Mouse (Mus musculus) intestine, embryonic 16.5 days (tissue): Measurements from ENCODE around the gene Hist1h3a. TPM values are rescaled to one million over a fixed set of nuclear protein-coding genes. Genes with fewer than 3 reads are reported as not detected.
"Not testable (repeated sequence)": the region's sequence is repeated elsewhere in the genome, so short reads cannot be mapped to it uniquely, and the experiment has no call there.

Experiments used
- ATAC-seq: fragments of 200-750 bp; cut with Nextera tagmentation; 2 replicates; pipeline ENCODE4 v1.8.0; 2017; ENCODE audit warnings: moderate TSS enrichment, moderate library complexity
- H3K27ac ChIP-seq: fragments of 300-500 bp; sonication (generic); 2 replicates; pipeline ENCODE4 v1.5.1; 2014; ENCODE audit warnings: mild to moderate bottlenecking, low read length
- H3K27me3 ChIP-seq: fragments of 300-500 bp; sonication (generic); replicated peaks from 2 replicates; pipeline ENCODE4 v1.6.1; 2014; ENCODE audit warnings: low read length, control low read depth, mixed read lengths; ENCODE audit not compliant: control insufficient read depth, insufficient read depth
- H3K36me3 ChIP-seq: fragments of 300-500 bp; sonication (generic); 2 replicates; pipeline ENCODE4 v1.6.1; 2014; ENCODE audit warnings: low read length, control low read depth; ENCODE audit not compliant: control insufficient read depth, insufficient read depth
- H3K4me1 ChIP-seq: fragments of 300-500 bp; sonication (generic); 2 replicates; pipeline ENCODE4 v1.6.1; 2014; ENCODE audit warnings: low read length, control low read depth, mixed read lengths; ENCODE audit not compliant: control insufficient read depth, insufficient read depth
- H3K4me2 ChIP-seq: fragments of 300-500 bp; sonication (generic); 2 replicates; pipeline ENCODE4 v1.6.1; 2014; ENCODE audit warnings: low read depth, low read length, control low read depth
- H3K4me3 ChIP-seq: fragments of 300-500 bp; sonication (generic); 2 replicates; pipeline ENCODE4 v1.5.1; 2014; ENCODE audit warnings: mild to moderate bottlenecking, low read length
- H3K9ac ChIP-seq: fragments of 300-500 bp; sonication (generic); 2 replicates; pipeline ENCODE4 v1.6.1; 2014; ENCODE audit warnings: low read depth, low read length
- H3K9me3 ChIP-seq: fragments of 300-500 bp; sonication (generic); 2 replicates; pipeline ENCODE4 v1.6.1; 2016; ENCODE audit warnings: low read length, control low read depth; ENCODE audit not compliant: control insufficient read depth
- WGBS: fragments of 180-500 bp; shearing (Covaris S2); extraction: QIAGEN DNeasy Blood & Tissue Kit; methylation state at CpG from one replicate; pipeline ENCODE4 v1.1.7; 2014; 5-methylcytosine and 5-hydroxymethylcytosine counted together
- microRNA-seq: library from miRNA; unstranded; fragments of <30 nt; microRNA quantifications from one replicate; pipeline ENCODE4, GENCODE M21; 2016
- polyA plus RNA-seq: library from polyadenylated mRNA; unstranded; fragments of >200 nt; fragmentation: Nextera tagmentation; extraction: Ambion mirVana; gene quantifications from 2 replicates; pipeline ENCODE4 v1.2.1, GENCODE M21; 2015

Hist1h3a gene
- polyA plus RNA-seq, 1 experiment from 2014 or later: 4.2 TPM

DNA sequence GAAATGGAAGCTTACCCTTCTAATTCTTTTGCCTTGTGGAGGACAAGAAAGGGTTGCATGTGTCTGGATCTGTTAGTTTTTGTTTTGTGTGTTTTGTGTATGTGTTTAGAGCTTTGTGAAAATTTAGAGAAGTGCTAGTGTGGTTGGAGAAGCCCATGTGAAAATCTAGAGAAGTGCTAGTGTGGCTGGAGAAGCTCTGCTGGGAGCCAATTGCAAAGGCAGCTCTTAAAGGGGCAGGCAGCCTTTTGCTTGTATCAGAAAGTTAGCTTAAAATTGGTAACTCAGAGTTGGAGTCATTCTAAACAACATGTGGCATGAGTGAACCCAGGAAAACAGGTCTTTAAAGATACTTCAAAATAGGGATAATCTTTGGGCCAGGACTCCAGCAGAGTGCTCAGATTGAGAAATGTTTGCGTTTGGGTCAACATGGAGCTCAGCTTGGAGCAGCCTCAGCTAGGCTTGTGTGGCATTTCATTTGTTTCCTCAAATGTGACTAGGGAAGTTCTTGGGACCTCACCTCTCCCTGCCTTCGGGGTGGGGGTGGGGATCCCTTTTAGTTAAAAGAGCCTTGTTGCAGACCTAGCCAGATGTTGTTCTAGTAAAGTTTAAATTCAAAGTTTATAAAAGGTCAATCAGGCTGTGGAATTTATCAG is 44.5 kb downstream of the Hist1h3a start:
- H3K4me2 ChIP-seq, H3K9me3 ChIP-seq, H3K4me1 ChIP-seq, H3K4me3 ChIP-seq, ATAC-seq, H3K36me3 ChIP-seq, H3K9ac ChIP-seq, H3K27me3 ChIP-seq, H3K27ac ChIP-seq: not testable (repeated sequence)
- WGBS: 16% methylated on average over 2 of the region's 2 CpGs

- Histone ChIP-seq H3K36me3 (no peaks in the 10 kb centered on the region), H3K9ac (no peak overlapping the region), H3K4me3 (no peak overlapping the region), H3K4me1 (no peaks in the 10 kb centered on the region), H3K4me2 (no peak overlapping the region), H3K27me3 (no peaks in the 10 kb centered on the region), H3K9me3 (no peaks in the 10 kb centered on the region), H3K27ac (no peak overlapping the region)
- 48% methylated on average over 11 of the region's 11 CpGs for WGBS
- ATAC-seq: no peak
These were observed 45.0 kb downstream of the Hist1h3a start for GRCm38 (mm10) chr13:23717176-23717575.

DNA sequence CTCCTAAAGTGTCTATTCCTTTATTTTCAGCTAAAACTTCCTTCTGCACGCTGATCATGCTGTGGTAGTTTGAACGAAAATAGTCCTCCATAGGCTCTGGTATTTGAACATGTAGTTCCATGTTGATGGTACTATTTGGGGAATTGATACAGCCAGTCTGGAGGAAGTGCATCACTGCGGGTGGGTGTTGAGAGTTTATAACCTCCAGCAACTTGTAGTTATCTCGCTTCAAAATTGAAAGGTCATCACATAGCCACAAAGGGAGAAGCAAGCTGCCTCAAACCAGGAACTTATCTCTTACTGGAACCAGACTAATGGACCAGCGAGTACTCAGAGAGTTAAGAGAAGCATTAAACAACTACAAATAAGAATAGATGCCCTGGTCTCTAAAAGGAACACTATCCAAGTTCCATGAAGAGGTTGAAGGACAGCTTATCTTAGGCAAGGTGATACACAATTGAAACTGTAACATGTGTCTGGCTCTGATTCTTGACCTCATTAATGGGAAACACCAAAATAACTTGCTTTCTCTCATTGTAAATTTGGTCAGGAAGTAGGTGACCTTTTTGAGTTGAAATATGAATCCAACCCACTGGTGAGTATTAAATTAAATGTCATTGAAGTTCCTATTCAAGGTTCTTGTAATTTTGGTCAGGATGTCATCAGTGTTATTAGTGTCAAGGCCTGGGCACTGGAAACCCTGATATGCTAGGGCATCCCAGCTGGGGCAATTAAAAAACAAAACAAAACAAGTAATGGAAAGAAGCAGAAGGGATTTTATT is 45.7 kb downstream of the Hist1h3a start:
- Histone ChIP-seq H3K27me3 (no peaks in the 10 kb centered on the region), H3K4me2 (no peak overlapping the region), H3K4me1 (no peaks in the 10 kb centered on the region), H3K4me3 (no peak overlapping the region), H3K36me3 (no peaks in the 10 kb centered on the region), H3K9ac (no peak overlapping the region), H3K9me3 (no peaks in the 10 kb centered on the region), H3K27ac (no peak overlapping the region)
- 83% methylated on average over 5 of the region's 5 CpGs for WGBS
- no peak for ATAC-seq

Small RNAs within 50 kb of the gene (microRNA-seq; reads per million reads assigned to microRNA genes)
- gene Gm44314 (not detected), gene Gm44484 (not detected)

Other genes starting within 250 kb of the Hist1h3a start
- 3.5 and 3.7 TPM in 2 replicates for gene Hist1h4h, start 231.3 kb downstream of the Hist1h3a start, polyA plus RNA-seq
- gene Hist1h2af, start 228.5 kb downstream of the Hist1h3a start, polyA plus RNA-seq: 2.5 and 3.6 TPM in 2 replicates
- gene Hist1h3g, start 227.0 kb downstream of the Hist1h3a start, polyA plus RNA-seq: 2.6 and 3.7 TPM in 2 replicates
- 0.65 and 0.94 TPM in 2 replicates for gene Hist1h2bh, start 219.0 kb downstream of the Hist1h3a start, polyA plus RNA-seq
- gene Hist1h3f, start 218.3 kb downstream of the Hist1h3a start, polyA plus RNA-seq: 0.44 and 0.60 TPM in 2 replicates
- 0.68 and 0.98 TPM in 2 replicates for gene Hist1h4f, start 210.7 kb downstream of the Hist1h3a start, polyA plus RNA-seq
- 0.28 and 0.42 TPM in 2 replicates for gene Hist1h1d, start 209.1 kb downstream of the Hist1h3a start, polyA plus RNA-seq
- gene Hist1h3e, start 200.0 kb downstream of the Hist1h3a start, polyA plus RNA-seq: 2.7 and 4.1 TPM in 2 replicates
- gene Hist1h2ae, start 191.2 kb downstream of the Hist1h3a start, polyA plus RNA-seq: 39.1 and 46.5 TPM in 2 replicates
- 8.7 and 8.8 TPM in 2 replicates for gene Hist1h2bg, start 191.0 kb downstream of the Hist1h3a start, polyA plus RNA-seq
- 0.62 and 2.1 TPM in 2 replicates for gene Hist1h2bf, start 188.2 kb downstream of the Hist1h3a start, polyA plus RNA-seq
- 0.65 and 2.7 TPM in 2 replicates for gene Hist1h2ad, start 188.0 kb downstream of the Hist1h3a start, polyA plus RNA-seq
- 3.8 and 4.8 TPM in 2 replicates for gene Hist1h3d, start 186.6 kb downstream of the Hist1h3a start, polyA plus RNA-seq
- 61.7 and 73.9 TPM in 2 replicates for gene Hist1h4d, start 180.8 kb downstream of the Hist1h3a start, polyA plus RNA-seq
- gene Hist1h2be, start 141.3 kb downstream of the Hist1h3a start, polyA plus RNA-seq: 1.4 and 2.3 TPM in 2 replicates
- gene Hist1h1e, start 139.8 kb downstream of the Hist1h3a start, polyA plus RNA-seq: 10.4 and 13.7 TPM in 2 replicates
- gene Hist1h2ac, start 78.4 kb downstream of the Hist1h3a start, polyA plus RNA-seq: 0.94 and 1.0 TPM in 2 replicates
- gene Hist1h2bc, start 78.2 kb downstream of the Hist1h3a start, polyA plus RNA-seq: 101 and 110 TPM in 2 replicates
- gene Hist1h1t, start 66.6 kb downstream of the Hist1h3a start, polyA plus RNA-seq: 0.15 and 0.20 TPM in 2 replicates
- gene Hist1h4c, start 63.9 kb downstream of the Hist1h3a start, polyA plus RNA-seq: 2.9 and 3.1 TPM in 2 replicates
- 8.5 and 9.7 TPM in 2 replicates for gene Hfe, start 51.5 kb downstream of the Hist1h3a start, polyA plus RNA-seq
- gene Hist1h1c, start 23.6 kb downstream of the Hist1h3a start, polyA plus RNA-seq: 33.6 and 35.3 TPM in 2 replicates
- 3.2 and 4.9 TPM in 2 replicates for gene Hist1h3c, start 16.8 kb downstream of the Hist1h3a start, polyA plus RNA-seq
- gene Hist1h2bb, start 15.7 kb downstream of the Hist1h3a start, polyA plus RNA-seq: 1.7 and 2.0 TPM in 2 replicates
- 16.9 and 20.0 TPM in 2 replicates for gene Hist1h2ab, start 11.3 kb downstream of the Hist1h3a start, polyA plus RNA-seq
- 4.7 and 7.4 TPM in 2 replicates for gene Hist1h3b, start 10.1 kb downstream of the Hist1h3a start, polyA plus RNA-seq
- 1.4 and 2.1 TPM in 2 replicates for gene Hist1h4b, start 5.4 kb downstream of the Hist1h3a start, polyA plus RNA-seq
- 0.60 TPM in 1 of 2 replicates, not detected in the other for gene Hist1h4a, start 1.2 kb downstream of the Hist1h3a start, polyA plus RNA-seq
- gene Hist1h1a, start 1.3 kb upstream of the Hist1h3a start, polyA plus RNA-seq: 0.38 and 0.99 TPM in 2 replicates
- 0.11 and 0.12 TPM in 2 replicates for gene Trim38, start 7.5 kb upstream of the Hist1h3a start, polyA plus RNA-seq
- 0.11 TPM in 1 of 2 replicates, not detected in the other for gene Slc17a2, start 44.6 kb upstream of the Hist1h3a start, polyA plus RNA-seq
- 0.22 and 0.35 TPM in 2 replicates for gene Slc17a3, start 77.0 kb upstream of the Hist1h3a start, polyA plus RNA-seq
- 0.77 and 0.97 TPM in 2 replicates for gene Slc17a1, start 105.4 kb upstream of the Hist1h3a start, polyA plus RNA-seq
- 24.8 and 31.7 TPM in 2 replicates for gene Slc17a4, start 152.6 kb upstream of the Hist1h3a start, polyA plus RNA-seq
- not detected in 2 replicates for gene Hist1h2ba, start 171.8 kb upstream of the Hist1h3a start, polyA plus RNA-seq
- not detected in 2 replicates for gene Hist1h2aa, start 172.1 kb upstream of the Hist1h3a start, polyA plus RNA-seq
- 7.5 and 7.9 TPM in 2 replicates for gene Scgn, start 228.8 kb upstream of the Hist1h3a start, polyA plus RNA-seq